In genomic region chr1:127500701-127501100, GRCm38 (mm10) we compare ENCODE assay signal across 8 mouse cellular contexts.
DNase-seq lines count a peak whose midpoint lies in the region; ATAC-seq and TF ChIP-seq lines count a peak whose summit lies in the region.

No protein-coding gene starts in this region.

- 58% methylated on average over 17 of the region's 17 CpGs for WGBS in heart, embryonic 14.5 days
- WGBS in hindbrain, embryonic 16.5 days: 60% methylated on average over 17 of the region's 17 CpGs
- WGBS in neural tube, embryonic 15.5 days: 43% methylated on average over 17 of the region's 17 CpGs

- TF ChIP-seq CTCF in brain, embryonic 14.5 days (IDR thresholded peaks at IDR 0.05; ENCODE audit: borderline replicate concordance, extremely low read depth, insufficient read depth, insufficient read length): no peak

- H3K4me1 ChIP-seq in heart, embryonic 14.5 days (ENCODE audit: control insufficient read depth in 2 of 2, insufficient read depth in 2 of 2, low read length in 2 of 2): no peaks in the 10 kb centered on the region; a peak in 1 of 4 replicates
- no peaks in the 10 kb centered on the region for H3K4me1 ChIP-seq in hindbrain, embryonic 16.5 days (ENCODE audit: control insufficient read depth, insufficient read depth, low read depth, low read length)
- H3K4me1 ChIP-seq in neural tube, embryonic 15.5 days: peaks cover 8% of the 10 kb centered on the region; the same call in 1 of the 2 replicates

- intact Hi-C loops in heart, postnatal 25 days (cut with DNase I): loop anchor here (1.0 to 2.0 kb wide), 2 partner anchors 180 to 265 kb away; no protein-coding TSS in a partner anchor
- intact Hi-C loops in heart, postnatal 10 days (cut with DNase I): loop anchor here (1.0 to 5.0 kb wide), 4 partner anchors 178 to 322 kb away; no protein-coding TSS in a partner anchor

- no peaks in the 10 kb centered on the region for H3K9me3 ChIP-seq in heart, embryonic 14.5 days (ENCODE audit: control insufficient read depth, low read length)
- H3K9me3 ChIP-seq in hindbrain, embryonic 16.5 days (ENCODE audit: control insufficient read depth, low read length): no peaks in the 10 kb centered on the region
- H3K9me3 ChIP-seq in neural tube, embryonic 15.5 days (replicated peaks): no peaks in the 10 kb centered on the region

- no peak overlapping the region for H3K27ac ChIP-seq in heart, embryonic 14.5 days (replicated peaks in 1 of 2; ENCODE audit: control insufficient read depth in 1 of 2, insufficient read depth in 1 of 2, low read depth in 2 of 2, low read length in 2 of 2)
- H3K27ac ChIP-seq in hindbrain, embryonic 16.5 days (ENCODE audit: low read depth, low read length): peak overlapping the region; percentile 55; the same call in 1 of the 2 replicates
- peak overlapping the region; percentile 63; the same call in 1 of the 2 replicates for H3K27ac ChIP-seq in neural tube, embryonic 15.5 days (replicated peaks)

- H3K4me3 ChIP-seq in heart, embryonic 14.5 days (ENCODE audit: control insufficient read depth in 1 of 2, insufficient read depth in 1 of 2, low read depth in 1 of 2, low read length in 2 of 2): no peak overlapping the region
- no peak overlapping the region for H3K4me3 ChIP-seq in hindbrain, embryonic 16.5 days (ENCODE audit: low read length)
- H3K4me3 ChIP-seq in neural tube, embryonic 15.5 days (replicated peaks): no peak overlapping the region

- H3K4me2 ChIP-seq in heart, embryonic 14.5 days (ENCODE audit: low read length): 0 out of 2 replicates have a peak overlapping the region, but pooled peaks have one; percentile 6
- H3K4me2 ChIP-seq in hindbrain, embryonic 16.5 days (ENCODE audit: low read length): no peak overlapping the region
- peak overlapping the region; percentile 26 for H3K4me2 ChIP-seq in neural tube, embryonic 15.5 days

- no peak for DNase-seq in heart, postnatal 25 days (ENCODE audit: low spot score)
- DNase-seq in brain, embryonic 14.5 days (ENCODE audit: low read depth): peak; percentile 62
- DNase-seq in right cerebral cortex, postnatal 4 days: no peak
- no peak for DNase-seq in urinary bladder, postnatal 10 days (ENCODE audit: low spot score)
- DNase-seq in heart, postnatal 10 days: no peak

- no peaks in the 10 kb centered on the region for H3K36me3 ChIP-seq in heart, embryonic 14.5 days (ENCODE audit: control insufficient read depth, insufficient read depth, low read length)
- H3K36me3 ChIP-seq in hindbrain, embryonic 16.5 days (ENCODE audit: control insufficient read depth, insufficient read depth, low read length): no peaks in the 10 kb centered on the region
- no peaks in the 10 kb centered on the region for H3K36me3 ChIP-seq in neural tube, embryonic 15.5 days

- no peaks in the 10 kb centered on the region for H3K27me3 ChIP-seq in heart, embryonic 14.5 days (ENCODE audit: control insufficient read depth, insufficient read depth, low read length)
- no peaks in the 10 kb centered on the region for H3K27me3 ChIP-seq in hindbrain, embryonic 16.5 days (replicated peaks; ENCODE audit: control insufficient read depth, insufficient read depth, low read length)
- H3K27me3 ChIP-seq in neural tube, embryonic 15.5 days (replicated peaks): peaks cover 28% of the 10 kb centered on the region

- no peak for TF ChIP-seq POLR2A in brain, embryonic 14.5 days (IDR thresholded peaks at IDR 0.05; ENCODE audit: borderline replicate concordance, extremely low read depth, insufficient read depth, insufficient read length, poor library complexity, severe bottlenecking)

- H3K9ac ChIP-seq in heart, embryonic 14.5 days (ENCODE audit: low read length): no peak overlapping the region
- H3K9ac ChIP-seq in hindbrain, embryonic 16.5 days (ENCODE audit: low read depth, low read length): no peak overlapping the region
- H3K9ac ChIP-seq in neural tube, embryonic 15.5 days (replicated peaks): no peak overlapping the region; the same call in 1 of the 2 replicates

- ATAC-seq in heart, embryonic 14.5 days (ENCODE audit: insufficient number of reproducible peaks, insufficient read depth, low FRiP score, low read depth): no peak
- 0 out of 2 replicates have a peak, but pooled peaks have one; percentile 8 for ATAC-seq in hindbrain, embryonic 16.5 days
- no peak for ATAC-seq in neural tube, embryonic 15.5 days (ENCODE audit: low FRiP score)

Comparison
In these comparisons a context has a peak if more than half of its experiments do, and no peak if none do; other contexts are left out.
1. H3K27ac ChIP-seq: peak in hindbrain, embryonic 16.5 days (single experiment) and neural tube, embryonic 15.5 days (single experiment); none in heart, embryonic 14.5 days (0 of 2).